Mouse (Mus musculus) spleen, embryonic (tissue): ENCODE results near the gene Six3.

ENCODE experiments used
- CTCF ChIA-PET: fragments of 350-600 bp; sonication (Branson Sonifier 250); formaldehyde crosslinking; loops from one replicate; lab custom pipeline; 2022; lab: Charles Lee

Six3 gene

GRCm38 (mm10) chr17:85612526-85613265 is 712 bp upstream of the Six3 start:
- CTCF ChIA-PET, result no interaction called here

- CTCF ChIA-PET, result no interaction called here
Observed at GRCm38 (mm10) chr17:85614011-85614721, 758 bp downstream of the Six3 start.

DNA sequence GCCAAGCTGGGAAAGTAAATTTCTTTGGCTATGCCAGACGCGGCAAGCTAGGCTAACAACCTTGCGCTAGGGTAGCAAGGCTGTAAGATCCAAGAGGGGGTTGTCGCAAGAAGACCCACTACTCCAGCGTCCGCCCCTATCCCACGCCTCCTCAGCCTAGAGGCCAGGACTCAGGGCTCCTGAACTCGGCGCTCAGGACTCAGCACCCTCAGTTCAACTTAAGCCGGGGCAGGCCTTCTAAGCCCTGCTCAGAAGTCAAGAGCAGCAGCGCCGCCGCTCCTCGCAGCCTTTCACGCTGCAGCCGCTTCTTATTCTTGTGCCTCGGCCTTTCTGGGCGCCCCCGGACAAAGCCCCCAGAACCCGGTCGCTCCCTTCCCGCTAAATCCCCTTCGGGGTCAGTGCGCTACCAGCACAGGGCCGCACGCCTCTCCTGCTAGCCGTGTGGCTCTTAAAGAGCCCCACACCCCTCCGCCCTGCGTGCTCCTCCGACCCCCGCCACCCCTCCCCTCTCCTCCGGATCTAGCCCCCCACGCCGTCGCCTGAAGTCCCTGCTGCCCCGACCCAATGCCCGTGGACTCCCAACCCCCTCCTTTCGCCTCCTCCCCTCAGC is 1.4 kb downstream of the Six3 start:
- CTCF ChIA-PET, result no interaction called here

DNA sequence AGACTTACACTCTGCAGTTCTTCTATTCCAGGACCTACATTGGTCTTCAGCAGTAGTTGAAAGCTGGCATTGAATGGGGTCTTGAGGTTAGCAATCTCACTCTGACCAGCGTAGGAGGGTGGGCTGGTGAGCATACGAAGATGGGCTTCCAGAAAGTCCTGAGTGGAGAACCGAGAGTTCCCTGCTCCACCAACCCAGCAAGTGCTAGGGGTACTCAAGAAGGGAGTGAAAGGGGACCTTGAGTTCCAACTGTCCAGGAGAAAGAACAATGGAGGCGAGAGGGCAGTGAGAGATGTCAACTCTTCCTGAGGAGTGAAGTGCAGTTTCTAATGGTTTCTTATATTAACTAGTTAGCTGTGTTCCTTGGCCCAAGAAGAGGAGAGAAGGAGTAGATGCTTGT is 2.2 kb downstream of the Six3 start:
- CTCF ChIA-PET, result no interaction called here

- CTCF ChIA-PET, result no interaction called here
Observed at GRCm38 (mm10) chr17:85616526-85617500, 3.4 kb downstream of the Six3 start.

- CTCF ChIA-PET, result no interaction called here
Observed at GRCm38 (mm10) chr17:85617566-85618358, 4.4 kb downstream of the Six3 start.

- CTCF ChIA-PET, result no interaction called here
Observed at GRCm38 (mm10) chr17:85618359-85619112, 5.1 kb downstream of the Six3 start.

DNA sequence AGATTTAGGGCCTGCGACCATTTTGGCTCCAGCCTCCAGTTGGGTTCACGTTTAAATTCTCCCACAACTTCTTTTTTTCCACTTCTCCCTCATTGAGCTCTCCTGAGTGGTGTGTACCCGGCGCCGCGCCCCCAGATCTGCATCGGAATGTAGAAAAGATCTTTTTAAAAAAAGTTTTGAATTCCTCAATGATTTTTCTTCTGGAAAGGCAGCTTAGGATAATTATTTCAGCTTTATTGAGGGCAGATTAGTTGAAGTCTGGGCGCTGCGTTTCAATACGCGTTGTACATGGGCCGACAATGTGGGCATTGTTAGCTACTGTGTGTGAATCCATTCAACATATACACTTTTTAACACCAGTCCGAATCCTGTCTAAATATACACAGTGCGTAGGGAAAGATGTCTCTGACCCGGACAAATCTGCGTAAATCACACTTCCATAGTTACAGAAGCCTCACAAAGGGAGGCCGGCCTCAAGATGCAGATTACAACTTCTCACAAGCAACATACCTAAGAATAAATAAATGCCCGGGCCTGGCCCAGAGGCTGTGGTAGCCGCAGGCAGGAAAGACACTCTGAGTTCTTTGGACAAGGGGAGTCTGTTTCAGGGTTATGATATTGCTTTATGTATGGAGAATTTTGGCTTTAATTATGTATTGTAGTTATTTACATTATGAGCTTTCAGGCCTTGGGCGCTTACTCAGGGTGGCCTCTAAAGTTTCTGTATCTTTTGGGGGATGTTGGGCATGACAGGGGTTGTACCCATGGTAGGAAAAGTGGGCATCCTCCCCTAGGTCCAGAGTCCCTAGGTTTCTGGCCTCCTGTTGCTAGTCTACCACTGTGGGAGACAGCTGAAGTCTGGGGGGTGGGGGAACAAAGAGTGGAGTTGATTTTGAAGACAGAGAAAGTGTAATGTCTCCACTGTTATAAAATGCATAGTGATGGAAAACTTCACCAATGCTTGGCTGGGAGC is 6.0 kb downstream of the Six3 start:
- CTCF ChIA-PET, result interaction anchor here (0.6 kb wide), 1 partner anchor 1224 kb away, joined by 3 read pairs; no protein-coding TSS in a partner anchor

GRCm38 (mm10) chr17:85620086-85620481 is 6.7 kb downstream of the Six3 start:
- CTCF ChIA-PET, result no interaction called here

DNA sequence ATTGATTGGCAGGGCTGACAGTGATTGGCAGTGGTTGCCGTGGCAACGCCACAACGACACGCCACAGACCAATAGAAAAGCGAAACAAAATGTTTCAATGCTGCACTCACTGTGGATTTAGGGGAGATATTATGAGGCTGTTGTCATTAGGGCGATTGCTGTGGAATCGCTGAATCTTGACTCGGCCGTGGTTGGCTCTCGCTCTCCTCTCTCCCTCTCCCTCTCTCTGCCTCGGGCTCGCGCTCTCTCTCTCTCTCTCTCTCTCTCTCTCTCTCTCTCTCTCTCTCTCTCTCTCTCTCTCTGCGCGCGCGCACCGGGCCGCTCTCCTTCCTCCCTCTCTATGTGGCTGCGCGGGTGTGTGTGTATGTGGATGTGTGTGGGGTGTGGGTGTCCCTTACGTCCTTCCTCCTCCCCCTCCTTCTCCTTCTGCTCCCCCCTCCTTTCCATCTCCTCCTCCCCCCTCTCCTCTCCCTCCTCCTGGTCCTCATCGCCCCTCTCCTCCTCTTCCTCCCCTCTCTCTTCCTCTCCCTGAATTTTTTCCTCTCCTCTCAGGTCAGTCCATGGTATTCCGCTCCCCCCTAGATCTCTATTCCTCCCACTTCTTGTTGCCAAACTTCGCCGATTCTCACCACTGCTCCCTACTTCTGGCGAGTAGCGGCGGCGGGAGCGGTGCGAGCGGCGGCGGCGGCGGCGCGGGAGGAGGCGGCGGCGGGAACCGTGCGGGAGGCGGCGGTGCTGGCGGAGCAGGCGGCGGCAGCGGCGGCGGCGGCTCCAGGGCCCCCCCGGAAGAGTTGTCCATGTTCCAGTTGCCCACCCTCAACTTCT is 7.5 kb downstream of the Six3 start:
- CTCF ChIA-PET, result no interaction called here

GRCm38 (mm10) chr17:85621505-85622310 is 8.3 kb downstream of the Six3 start:
- CTCF ChIA-PET, result no interaction called here

- CTCF ChIA-PET, result no interaction called here
Observed at GRCm38 (mm10) chr17:85622493-85623157, 9.2 kb downstream of the Six3 start.

GRCm38 (mm10) chr17:85623161-85624050 is 10.0 kb downstream of the Six3 start:
- CTCF ChIA-PET, result no interaction called here

DNA sequence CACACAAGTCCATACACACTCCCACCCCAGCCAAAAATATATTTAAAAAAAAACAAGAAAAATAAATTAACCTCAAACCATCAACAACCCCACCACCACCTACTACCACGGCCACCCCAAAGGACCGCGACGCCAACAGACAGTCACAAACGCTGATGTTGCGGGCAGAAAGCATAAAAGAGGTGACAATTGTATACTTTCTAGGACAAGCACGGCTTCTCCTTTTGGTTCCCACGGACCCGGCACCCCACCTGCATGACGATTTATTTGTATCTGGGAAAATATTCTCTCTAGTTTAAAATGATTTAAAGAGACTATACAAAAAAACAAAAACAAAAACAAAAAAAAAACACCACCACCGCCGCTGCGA is 10.6 kb downstream of the Six3 start:
- CTCF ChIA-PET, result no interaction called here
